Mouse (Mus musculus) thymus, adult 2 months (tissue): ENCODE data around the gene Rnf121.

Experiments
- CTCF ChIP-seq: fragments of 200-500 bp; IDR thresholded peaks from 2 replicates; pipeline ENCODE4 v1.5.1; 2012; ENCODE audit warnings: mild to moderate bottlenecking, control low read depth, low read length, moderate library complexity, borderline replicate concordance; ENCODE audit not compliant: control insufficient read depth, poor library complexity, insufficient read depth; ENCODE audit errors: extremely low read depth
- POLR2A ChIP-seq: fragments of 200-500 bp; IDR thresholded peaks from 2 replicates; pipeline ENCODE4 v1.6.1; 2012; ENCODE audit warnings: mild to moderate bottlenecking, low read length, control low read depth, moderate library complexity; ENCODE audit not compliant: control insufficient read depth, poor library complexity, insufficient read depth; ENCODE audit errors: extremely low read depth

GRCm38 (mm10) chr7:102037318-102037717 is 28.0 kb downstream of the Rnf121 start:
- no peak for TF ChIP-seq POLR2A
- TF ChIP-seq CTCF: no peak
